Mouse (Mus musculus) heart, embryonic 12.5 days (tissue): ENCODE measurements around the gene Fbrs. TPM values are rescaled to one million over a fixed set of nuclear protein-coding genes. Genes with fewer than 3 reads are reported as not detected.
"Not testable (repeated sequence)": the region's sequence is repeated elsewhere in the genome, so short reads cannot be mapped to it uniquely, and the experiment has no call there.

ENCODE experiments used
- ATAC-seq: fragments of 200-750 bp; cut with Nextera tagmentation; 2 replicates; pipeline ENCODE4 v1.8.0; 2017; ENCODE audit warnings: moderate TSS enrichment, moderate library complexity; ENCODE audit not compliant: insufficient number of reproducible peaks, low FRiP score
- H3K27ac ChIP-seq: fragments of 300-500 bp; sonication (generic); 2 replicates; pipeline ENCODE4 v1.5.1; 2016; ENCODE audit warnings: mild to moderate bottlenecking, moderate library complexity; ENCODE audit not compliant: poor library complexity, severe bottlenecking
- H3K27me3 ChIP-seq: fragments of 300-500 bp; sonication (generic); replicated peaks from 2 replicates; pipeline ENCODE4 v1.6.1; 2016; ENCODE audit warnings: mild to moderate bottlenecking, moderate library complexity
- H3K36me3 ChIP-seq: fragments of 300-500 bp; sonication (generic); 2 replicates; pipeline ENCODE4 v1.6.1; 2016; ENCODE audit warnings: mild to moderate bottlenecking, moderate library complexity
- H3K4me1 ChIP-seq: fragments of 300-500 bp; sonication (generic); replicated peaks from 2 replicates; pipeline ENCODE4 v1.6.1; 2016; ENCODE audit warnings: mild to moderate bottlenecking
- H3K4me2 ChIP-seq: fragments of 300-500 bp; sonication (generic); 2 replicates; pipeline ENCODE4 v1.6.1; 2016; ENCODE audit warnings: mild to moderate bottlenecking, moderate library complexity
- H3K4me3 ChIP-seq: fragments of 300-500 bp; sonication (generic); 2 replicates; pipeline ENCODE4 v1.5.1; 2016; ENCODE audit warnings: mild to moderate bottlenecking
- H3K9ac ChIP-seq: fragments of 300-500 bp; sonication (generic); 2 replicates; pipeline ENCODE4 v1.6.1; 2016; ENCODE audit warnings: mild to moderate bottlenecking, moderate library complexity
- H3K9me3 ChIP-seq: fragments of 300-500 bp; sonication (generic); replicated peaks from 2 replicates; pipeline ENCODE4 v1.6.1; 2016; ENCODE audit warnings: mild to moderate bottlenecking, moderate library complexity
- WGBS: fragments of 180-500 bp; shearing (Covaris S2); methylation state at CpG from one replicate; pipeline ENCODE4 v1.1.7; 2016; 5-methylcytosine and 5-hydroxymethylcytosine counted together
- polyA plus RNA-seq: library from polyadenylated mRNA; unstranded; fragments of >200 nt; fragmentation: Nextera tagmentation; extraction: Ambion mirVana; gene quantifications from 2 replicates; pipeline ENCODE4 v1.2.1, GENCODE M21; 2016

The Fbrs gene
- polyA plus RNA-seq, 1 experiment from 2014 or later, result 9.9 TPM

DNA sequence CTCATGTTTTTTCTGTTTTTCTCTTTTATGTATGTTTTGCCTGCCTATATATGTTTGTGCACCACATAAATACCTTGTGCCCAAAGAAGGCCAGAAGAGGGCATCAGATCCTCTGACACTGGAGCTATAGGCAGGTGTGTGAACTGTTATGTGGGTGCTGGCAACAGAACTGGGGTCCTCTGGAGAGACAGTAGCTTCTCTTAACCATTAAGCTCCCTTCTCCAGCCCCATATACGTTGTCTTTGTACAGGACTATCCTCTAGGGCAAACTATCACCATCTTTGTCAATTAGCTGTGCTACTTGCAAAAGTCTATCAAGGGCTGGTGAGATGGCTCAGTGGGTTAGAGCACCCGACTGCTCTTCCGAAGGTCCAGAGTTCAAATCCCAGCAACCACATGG lies 29.3 kb downstream of the Fbrs start:
- Histone ChIP-seq H3K36me3 (no peaks in the 10 kb centered on the region), H3K9me3 (no peaks in the 10 kb centered on the region; the same call in 1 of the 2 replicates), H3K4me1 (peaks cover 4% of the 10 kb centered on the region; the same call in 1 of the 2 replicates), H3K9ac (no peak overlapping the region), H3K4me2 (no peak overlapping the region), H3K27ac (no peak overlapping the region), H3K27me3 (no peaks in the 10 kb centered on the region), H3K4me3 (no peak overlapping the region)
- WGBS, result 95% methylated on average over 3 of the region's 3 CpGs
- ATAC-seq, result no peak

DNA sequence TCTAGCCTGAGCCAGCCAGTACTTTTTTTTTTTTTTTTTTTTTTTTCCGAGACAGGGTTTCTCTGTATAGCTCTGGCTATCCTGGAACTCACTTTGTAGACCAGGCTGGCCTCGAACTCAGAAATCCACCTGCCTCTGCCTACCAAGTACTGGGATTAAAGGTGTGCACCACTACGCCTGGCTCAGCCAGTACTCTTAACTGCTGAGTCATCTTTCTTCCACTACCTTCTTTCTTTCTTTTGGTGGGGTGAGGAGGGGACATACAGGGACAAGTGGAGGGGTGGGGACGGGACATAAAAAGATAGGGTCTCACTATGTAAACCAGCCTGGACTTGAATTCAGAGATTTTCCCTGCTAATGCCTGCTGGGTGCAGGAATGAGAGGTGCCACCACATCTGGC lies 30.8 kb downstream of the Fbrs start:
- not testable (repeated sequence) for H3K9me3 ChIP-seq, H3K4me3 ChIP-seq, H3K4me2 ChIP-seq, H3K9ac ChIP-seq, H3K36me3 ChIP-seq, H3K27me3 ChIP-seq, H3K27ac ChIP-seq, ATAC-seq
- WGBS, result 84% methylated on average over 4 of the region's 4 CpGs
- H3K4me1 ChIP-seq, result peaks cover 14% of the 10 kb centered on the region

GRCm38 (mm10) chr7:127511241-127511640 lies 32.2 kb downstream of the Fbrs start:
- 44% methylated on average over 8 of the region's 8 CpGs for WGBS
- H3K27me3 ChIP-seq, result no peaks in the 10 kb centered on the region

GRCm38 (mm10) chr7:127511808-127512230 lies 32.8 kb downstream of the Fbrs start, which contains the start of gene Srcap:
Gene Srcap, plus strand, starts transcription at chr7:127511983.
- Histone ChIP-seq H3K4me1 (peaks cover 17% of the 10 kb centered on the region), H3K4me2 (peak within 1 kb of the TSS; percentile 64), H3K36me3 (peaks cover 23% of the 10 kb centered on the region), H3K4me3 (peak within 1 kb of the TSS; percentile 84), H3K9ac (peak within 1 kb of the TSS; percentile 89), H3K27me3 (no peaks in the 10 kb centered on the region), H3K9me3 (no peaks in the 10 kb centered on the region; the same call in 1 of the 2 replicates), H3K27ac (peak within 1 kb of the TSS; percentile 98)
- WGBS, result 0% methylated on average over 37 of the region's 37 CpGs
- peak; percentile 97 for ATAC-seq

More at GRCm38 (mm10) chr7:127511241-127511640, 32.2 kb downstream of the Fbrs start:
- no peaks in the 10 kb centered on the region; the same call in 1 of the 2 replicates for H3K9me3 ChIP-seq
- H3K4me1 ChIP-seq, result peaks cover 17% of the 10 kb centered on the region
- peak overlapping the region; percentile 98 for H3K27ac ChIP-seq
- H3K9ac ChIP-seq, result peak overlapping the region; percentile 89; the same call in 1 of the 2 replicates
- H3K4me2 ChIP-seq, result peak overlapping the region; percentile 64
- no peak for ATAC-seq
- H3K36me3 ChIP-seq, result peaks cover 18% of the 10 kb centered on the region
- peak overlapping the region; percentile 84 for H3K4me3 ChIP-seq

DNA sequence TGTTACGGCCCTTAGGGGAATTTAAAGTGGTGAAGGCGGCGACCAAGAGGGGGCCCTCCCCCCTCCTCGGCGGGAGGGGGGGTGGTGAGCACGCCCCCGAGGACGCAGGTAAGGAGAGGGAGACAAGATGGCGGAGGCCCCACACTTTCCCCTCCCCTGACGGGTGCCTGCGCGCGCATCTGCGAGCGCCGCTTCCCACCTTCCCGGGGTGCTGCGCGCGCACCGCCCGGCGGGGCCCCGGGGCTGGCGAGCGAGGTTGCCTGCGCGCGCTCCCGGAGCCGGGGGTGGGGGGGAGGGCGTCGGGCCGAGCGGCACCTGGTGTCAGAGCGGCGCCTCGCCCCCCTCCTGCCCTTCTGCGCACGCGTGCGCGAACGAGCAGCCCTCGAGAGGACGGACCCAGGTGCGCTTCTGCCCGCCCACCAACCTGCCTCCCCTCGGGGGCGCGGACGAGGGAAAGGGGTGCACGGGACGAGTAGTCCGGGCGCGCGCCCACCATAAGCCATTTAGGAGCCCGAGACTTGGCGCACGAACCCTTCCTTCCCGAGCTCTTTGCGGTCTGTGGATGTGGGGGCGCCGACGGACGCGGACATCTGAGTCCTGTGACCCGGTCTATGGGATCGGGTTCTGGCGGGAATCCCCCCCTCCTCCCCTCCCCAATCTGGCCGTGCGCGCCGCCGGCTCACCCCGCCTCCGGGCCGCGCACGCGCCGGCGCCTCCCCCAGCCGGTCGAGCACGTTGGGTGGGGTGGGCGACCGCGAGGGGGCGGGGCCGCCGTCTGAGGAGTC lies 33.4 kb downstream of the Fbrs start:
- Histone ChIP-seq H3K4me2 (peak overlapping the region; percentile 64), H3K4me3 (peak overlapping the region; percentile 84), H3K9ac (peak overlapping the region; percentile 89), H3K27ac (peak overlapping the region; percentile 98), H3K36me3 (peaks cover 29% of the 10 kb centered on the region), H3K9me3 (no peaks in the 10 kb centered on the region; the same call in 1 of the 2 replicates), H3K4me1 (peaks cover 17% of the 10 kb centered on the region), H3K27me3 (no peaks in the 10 kb centered on the region)
- ATAC-seq, result peak; percentile 91
- WGBS, result under 1% methylated on average over 64 of the region's 93 CpGs

- ATAC-seq, result no peak
- Histone ChIP-seq H3K27ac (peak overlapping the region; percentile 98), H3K4me1 (peaks cover 17% of the 10 kb centered on the region), H3K9me3 (no peaks in the 10 kb centered on the region; the same call in 1 of the 2 replicates), H3K9ac (peak overlapping the region; percentile 89), H3K36me3 (peaks cover 34% of the 10 kb centered on the region), H3K4me2 (peak overlapping the region; percentile 64), H3K4me3 (peak overlapping the region; percentile 84), H3K27me3 (no peaks in the 10 kb centered on the region)
- 36% methylated on average over 8 of the region's 8 CpGs for WGBS
Observed at GRCm38 (mm10) chr7:127513016-127513390, 34.0 kb downstream of the Fbrs start.

DNA sequence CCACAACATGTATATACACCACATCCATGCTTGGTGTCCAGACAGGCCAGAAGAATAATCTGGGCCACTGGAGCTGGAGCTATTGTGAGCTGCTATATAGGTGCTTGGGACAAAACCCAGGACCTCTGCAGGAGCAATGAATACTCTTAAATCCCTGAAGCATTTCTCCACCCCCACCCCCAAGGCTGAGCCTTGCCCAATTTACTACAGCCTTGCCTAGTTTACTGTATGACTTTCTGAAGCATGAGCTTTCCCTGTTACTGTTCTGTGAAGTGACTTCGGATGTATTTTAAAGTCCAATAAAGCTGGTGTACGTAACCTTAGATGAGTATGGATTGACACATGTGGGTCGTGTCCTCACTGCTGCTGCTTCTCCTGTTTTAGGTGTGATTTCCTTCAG lies 34.8 kb downstream of the Fbrs start:
- Histone ChIP-seq H3K4me3 (peak overlapping the region; percentile 84), H3K36me3 (peaks cover 38% of the 10 kb centered on the region)
- WGBS, result 80% methylated on average over 3 of the region's 3 CpGs

GRCm38 (mm10) chr7:127515846-127516245 lies 36.8 kb downstream of the Fbrs start:
- peaks cover 17% of the 10 kb centered on the region for H3K4me1 ChIP-seq
- H3K9me3 ChIP-seq, result no peaks in the 10 kb centered on the region
- H3K4me2 ChIP-seq, result no peak overlapping the region
- no peaks in the 10 kb centered on the region for H3K27me3 ChIP-seq
- WGBS, result 86% methylated on average over 7 of the region's 7 CpGs
- no peak overlapping the region for H3K27ac ChIP-seq
- H3K4me3 ChIP-seq, result no peak overlapping the region
- H3K9ac ChIP-seq, result 0 out of 2 replicates have a peak overlapping the region, but pooled peaks have one; percentile 36
- ATAC-seq, result no peak
- peaks cover 52% of the 10 kb centered on the region for H3K36me3 ChIP-seq

More for the DNA sequence above, 34.8 kb downstream of the Fbrs start:
- Histone ChIP-seq H3K27me3 (no peaks in the 10 kb centered on the region), H3K4me2 (peak overlapping the region; percentile 64), H3K4me1 (peaks cover 17% of the 10 kb centered on the region), H3K27ac (peak overlapping the region; percentile 29; the same call in 1 of the 2 replicates), H3K9me3 (no peaks in the 10 kb centered on the region), H3K9ac (peak overlapping the region; percentile 29)
- no peak for ATAC-seq

DNA sequence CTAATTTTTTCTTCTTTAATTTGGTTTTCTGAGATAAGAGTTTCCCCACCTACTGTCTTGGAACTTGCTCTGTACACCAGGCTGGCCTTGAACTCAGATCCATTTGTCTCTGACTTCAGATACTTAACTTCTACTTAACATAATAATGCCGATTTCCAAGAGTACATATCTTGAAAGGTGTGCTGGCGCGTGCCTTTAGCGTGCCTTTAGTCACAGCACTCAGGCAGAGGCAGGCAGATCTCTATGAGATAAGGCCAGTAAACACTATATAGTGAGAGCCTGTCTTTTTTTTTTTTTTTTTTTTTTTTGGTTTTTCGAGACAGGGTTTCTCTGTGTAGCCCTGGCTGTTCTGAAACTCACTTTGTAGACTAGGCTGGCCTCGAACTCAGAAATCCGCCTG lies 37.3 kb downstream of the Fbrs start:
- peaks cover 57% of the 10 kb centered on the region for H3K36me3 ChIP-seq
- ATAC-seq, result no peak
- 93% methylated on average over 7 of the region's 7 CpGs for WGBS

GRCm38 (mm10) chr7:127519284-127519683 lies 40.3 kb downstream of the Fbrs start, which contains the start of gene Gm42715:
Gene Gm42715, plus strand, starts transcription at chr7:127519584.
- no peak within 1 kb of the TSS for H3K4me2 ChIP-seq
- H3K4me1 ChIP-seq, result peaks cover 5% of the 10 kb centered on the region; the same call in 1 of the 2 replicates
- H3K27me3 ChIP-seq, result no peaks in the 10 kb centered on the region
- no peak within 1 kb of the TSS for H3K4me3 ChIP-seq
- H3K9ac ChIP-seq, result no peak within 1 kb of the TSS
- no peak for ATAC-seq
- 93% methylated on average over 3 of the region's 3 CpGs for WGBS
- peaks cover 81% of the 10 kb centered on the region for H3K36me3 ChIP-seq
- H3K27ac ChIP-seq, result no peak within 1 kb of the TSS
- no peaks in the 10 kb centered on the region for H3K9me3 ChIP-seq

More for the DNA sequence above, 37.3 kb downstream of the Fbrs start:
- Histone ChIP-seq H3K27ac (no peak overlapping the region), H3K27me3 (no peaks in the 10 kb centered on the region), H3K9me3 (no peaks in the 10 kb centered on the region), H3K4me1 (peaks cover 17% of the 10 kb centered on the region), H3K4me3 (no peak overlapping the region), H3K9ac (no peak overlapping the region), H3K4me2 (no peak overlapping the region)
